Mouse (Mus musculus): Measurements from ENCODE around the gene Cd163. TPM values are rescaled to one million over a fixed set of nuclear protein-coding genes. Genes with fewer than 3 reads are reported as not detected.

Cd163 gene
- 28.5 TPM for polyA plus RNA-seq (2015; fragmentation: Illumina TruSeq; extraction: RNeasy Lipid Tissue Mini Kit (QIAGEN cat#74804); ENCODE audit: insufficient read depth, low replicate concordance)

DNA sequence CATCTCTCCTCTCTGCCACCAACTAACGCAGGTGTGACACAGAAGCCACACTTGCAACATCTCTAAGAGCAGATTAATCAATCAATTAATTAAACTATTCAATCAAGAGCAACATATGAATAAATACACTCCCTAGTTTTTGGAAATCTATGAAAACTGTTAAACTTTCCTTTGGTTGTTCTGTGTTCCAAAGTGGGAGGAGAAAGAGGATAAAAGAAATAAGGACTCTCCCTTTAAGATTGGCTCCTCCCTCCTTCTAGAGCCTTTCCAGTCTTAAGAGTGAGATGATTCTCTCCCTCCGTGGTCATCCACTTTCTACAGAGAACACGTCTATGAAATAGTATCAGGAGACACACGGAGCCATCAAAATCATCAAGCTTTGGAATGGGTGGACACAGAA lies at the start of gene Cd163:
Gene Cd163 (plus strand): TSS at position 301 of the 400 bp plus-strand sequence.

Other genes starting within 250 kb of the Cd163 start
- not detected for gene Vmn2r27, start 72.8 kb upstream of the Cd163 start, polyA plus RNA-seq (2015; fragmentation: Illumina TruSeq; extraction: RNeasy Lipid Tissue Mini Kit (QIAGEN cat#74804); ENCODE audit: insufficient read depth, low replicate concordance)
- gene Pex5, start 110.4 kb downstream of the Cd163 start, polyA plus RNA-seq (2015; fragmentation: Illumina TruSeq; extraction: RNeasy Lipid Tissue Mini Kit (QIAGEN cat#74804); ENCODE audit: insufficient read depth, low replicate concordance) = 18.1 TPM
- gene Clstn3, start 160.1 kb downstream of the Cd163 start, polyA plus RNA-seq (2015; fragmentation: Illumina TruSeq; extraction: RNeasy Lipid Tissue Mini Kit (QIAGEN cat#74804); ENCODE audit: insufficient read depth, low replicate concordance) = 0.12 TPM
- gene C1rl, start 188.5 kb downstream of the Cd163 start, polyA plus RNA-seq (2015; fragmentation: Illumina TruSeq; extraction: RNeasy Lipid Tissue Mini Kit (QIAGEN cat#74804); ENCODE audit: insufficient read depth, low replicate concordance) = 2.4 TPM
- gene C1ra, start 207.7 kb downstream of the Cd163 start, polyA plus RNA-seq (2015; fragmentation: Illumina TruSeq; extraction: RNeasy Lipid Tissue Mini Kit (QIAGEN cat#74804); ENCODE audit: insufficient read depth, low replicate concordance) = 44.5 TPM
- 166 TPM for gene C1s1, start 237.7 kb downstream of the Cd163 start, polyA plus RNA-seq (2015; fragmentation: Illumina TruSeq; extraction: RNeasy Lipid Tissue Mini Kit (QIAGEN cat#74804); ENCODE audit: insufficient read depth, low replicate concordance)